Mouse (Mus musculus) sigmoid colon, adult 10 weeks (tissue): ENCODE measurements around the gene Klrg1. TPM values are rescaled to one million over a fixed set of nuclear protein-coding genes. Genes with fewer than 3 reads are reported as not detected.

Experiments
- polyA plus RNA-seq: library from polyadenylated mRNA; stranded (reverse); fragments of 350-450 nt; fragmentation: Illumina TruSeq; extraction: RNeasy Lipid Tissue Mini Kit (QIAGEN cat#74804); gene quantifications from one replicate; pipeline ENCODE4 v1.2.3, GENCODE M21; 2014; ENCODE audit warnings: low read depth, low replicate concordance

The Klrg1 gene
- polyA plus RNA-seq: 0.63 TPM

DNA sequence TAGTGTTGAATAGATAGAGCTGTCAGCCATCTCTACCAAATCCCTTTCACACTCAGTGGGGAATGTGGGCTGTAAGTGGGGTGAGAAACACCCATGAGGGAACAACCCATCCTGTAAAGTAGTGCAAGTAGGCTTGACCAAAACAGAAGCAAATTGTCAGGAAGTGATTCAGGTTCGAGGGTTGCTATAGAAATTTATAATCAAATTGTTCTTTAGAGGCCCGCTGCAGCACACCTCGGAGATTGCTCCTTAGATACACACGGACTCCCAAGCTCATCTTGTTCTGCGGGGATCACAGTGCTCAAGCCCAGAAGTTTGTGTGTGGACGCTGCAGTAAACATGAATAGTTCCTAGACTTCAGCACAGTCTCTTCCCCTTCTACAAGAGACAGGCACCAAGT lies at the start of gene Klrg1:
Gene Klrg1 (minus strand): TSS at position 101 of the 400 bp plus-strand sequence.

DNA sequence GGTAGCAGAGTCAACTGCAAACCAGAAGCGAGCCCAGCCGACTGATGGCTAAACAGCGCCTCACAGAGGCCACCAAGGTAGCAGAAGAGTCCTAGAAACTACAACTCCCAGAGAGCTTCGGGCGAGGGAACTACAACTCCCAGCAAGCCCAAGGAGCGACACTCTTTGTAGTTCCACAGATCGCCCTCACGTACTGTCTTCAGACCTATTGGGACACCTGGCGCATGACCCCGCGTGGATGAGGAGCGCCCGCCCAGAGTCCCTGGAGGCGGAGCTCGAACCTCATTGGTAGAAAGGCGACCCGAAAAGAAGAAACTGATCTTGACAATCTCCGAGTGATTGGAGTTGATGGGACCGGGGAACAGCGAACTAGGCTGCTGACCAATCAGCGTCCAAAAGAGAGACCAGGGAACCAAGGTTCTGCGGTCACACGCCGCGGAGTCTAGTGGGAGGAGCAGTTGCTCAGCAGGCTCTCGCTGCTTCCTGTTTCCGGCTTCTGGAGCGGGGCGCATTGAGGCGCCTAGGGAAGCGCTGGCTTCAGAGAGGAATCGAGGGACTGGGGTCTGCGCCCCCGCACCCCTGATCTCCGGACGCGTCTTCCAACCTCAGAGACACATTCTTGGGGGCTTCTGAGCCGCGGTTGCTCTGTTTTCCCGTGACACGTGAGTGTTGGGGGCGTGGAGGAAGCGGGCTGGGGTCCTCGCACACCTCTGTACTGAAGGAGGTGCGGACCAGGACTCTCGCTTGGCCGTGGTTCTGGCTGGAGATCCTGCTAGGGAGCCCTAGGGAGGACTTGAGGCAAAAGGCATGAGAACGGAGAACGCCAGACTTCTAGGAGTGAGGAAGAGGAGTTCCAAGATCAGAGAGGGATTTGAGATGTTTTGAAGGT lies 26.1 kb upstream of the Klrg1 start, which contains the start of gene M6pr:
Gene M6pr (plus strand): TSS at position 216 of the 889 bp plus-strand sequence.

Other genes with a start within 250 kb of the Klrg1 start
- 216 TPM for gene M6pr, start 25.8 kb upstream of the Klrg1 start, polyA plus RNA-seq
- gene Phc1, start 57.7 kb upstream of the Klrg1 start, polyA plus RNA-seq: 2.3 TPM
- gene Rimklb, start 215.9 kb upstream of the Klrg1 start, polyA plus RNA-seq: 1.1 TPM
- gene Mfap5, start 223.0 kb upstream of the Klrg1 start, polyA plus RNA-seq: 23.0 TPM